Mouse (Mus musculus): Measurements from ENCODE around the gene Gapvd1.

DNA sequence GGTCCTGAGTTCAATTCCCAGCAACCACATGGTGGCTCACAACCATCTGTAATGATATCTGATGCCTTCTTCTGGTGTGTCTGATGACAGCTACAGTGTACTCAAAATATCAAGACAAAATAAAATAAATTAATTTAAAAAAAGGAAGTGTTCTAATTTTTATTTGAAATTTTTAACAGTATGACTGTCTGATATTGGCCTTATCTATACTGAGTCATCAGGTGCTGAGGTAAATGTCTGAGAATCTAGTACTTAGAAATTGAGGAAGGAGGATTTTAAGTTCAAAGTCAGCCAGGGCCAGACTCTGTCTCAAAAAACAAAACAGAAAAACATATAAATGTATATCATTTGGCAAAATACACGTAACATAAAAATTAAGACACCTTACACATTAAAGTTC, 46.4 kb downstream of the Gapvd1 start:
- TF ChIP-seq POLR2A (IDR thresholded peaks at IDR 0.05; ENCODE audit: control insufficient read depth, low read depth, low read length) (no peak), CTCF (IDR thresholded peaks at IDR 0.05; ENCODE audit: control insufficient read depth, insufficient read depth, insufficient replicate concordance, low read depth, low read length) (no peak)
